Mouse (Mus musculus) gastrocnemius, postnatal 25 days (tissue): ENCODE measurements around the gene Cwf19l2. TPM values are rescaled to one million over a fixed set of nuclear protein-coding genes. Genes with fewer than 3 reads are reported as not detected.
"Not testable (repeated sequence)": the region's sequence is repeated elsewhere in the genome, so short reads cannot be mapped to it uniquely, and the experiment has no call there.

ENCODE experiments used
- DNase-seq: peaks from one replicate; pipeline ENCODE4 v3.0.0; 2022
- long read RNA-seq, 2 experiments: library from polyadenylated mRNA; stranded (forward); transcript quantifications; one replicate each; pipeline ENCODE4 v2.0.0; 2021
- total RNA-seq, 2 experiments: library from RNA; stranded (reverse); gene quantifications; 1 replicate in 1 of 2; 2 replicates in 1 of 2; pipeline ENCODE4 v1.2.3; 2021

The Cwf19l2 gene
- 10 to 100 TPM; 15.2 to 16.6 TPM for total RNA-seq
- long read RNA-seq, experiment 1, full-length matches to known transcripts = 5 of 7 reads
- long read RNA-seq, experiment 1, partial matches to known transcripts = 2 of 7 reads
- long read RNA-seq, experiment 1, other reads (novel, unspliced or antisense) = 0 of 7 reads
- long read RNA-seq, experiment 2, full-length matches to known transcripts = 22 of 26 reads
- long read RNA-seq, experiment 2, partial matches to known transcripts = 0 of 26 reads
- long read RNA-seq, experiment 2, other reads (novel, unspliced or antisense) = 4 of 26 reads

DNA sequence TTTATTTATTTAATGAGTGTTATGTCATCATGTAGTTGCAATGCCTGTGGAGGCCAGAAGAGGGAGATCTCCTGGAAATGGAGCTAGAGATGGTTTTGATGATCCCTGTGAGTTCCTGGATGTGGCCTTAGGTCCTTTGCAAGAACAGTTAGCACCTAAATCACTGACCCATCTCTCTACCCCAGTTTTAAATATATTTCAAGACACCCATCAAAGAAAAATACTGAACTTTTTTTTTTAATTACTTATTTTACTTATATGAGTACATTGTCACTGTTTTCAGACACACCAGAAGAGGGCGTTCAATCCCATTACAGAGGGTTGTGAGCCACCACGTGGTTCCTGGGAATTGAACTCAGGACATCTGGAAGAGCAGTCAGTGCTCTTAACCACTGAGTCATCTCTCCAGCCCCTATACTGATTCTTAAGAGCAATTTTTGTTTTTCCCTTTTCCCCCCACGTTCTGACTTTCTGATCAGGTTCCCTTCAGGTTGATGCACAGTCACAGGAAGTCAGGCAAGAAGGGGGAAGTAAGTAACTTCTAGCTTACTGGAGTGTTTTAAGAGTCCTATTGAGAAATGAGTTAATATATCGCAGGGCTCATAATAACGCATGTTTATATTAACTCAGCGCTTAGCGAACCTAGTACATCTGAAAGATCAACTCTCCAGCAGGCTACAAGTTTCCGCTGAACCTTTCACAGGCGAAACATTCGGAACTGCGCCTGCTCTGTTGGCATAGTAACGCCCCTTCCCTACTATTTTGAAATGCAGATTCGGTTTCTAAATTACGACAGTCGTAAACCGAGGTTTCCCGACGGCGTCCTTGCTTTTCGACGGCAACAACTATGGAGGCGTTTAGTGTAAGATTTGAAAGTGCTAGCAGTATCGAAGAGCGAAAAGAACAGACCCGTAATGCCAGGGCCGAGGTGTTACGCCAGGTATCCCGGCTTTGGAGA lies at the start of gene Cwf19l2:
TSS of gene Cwf19l2 (plus strand) at position 342 of the 958 bp plus-strand sequence.
- DNase-seq = peak; percentile 76

GRCm38 (mm10) chr9:3376323-3376722 lies 27.1 kb upstream of the Cwf19l2 start:
- not testable (repeated sequence) for DNase-seq

DNA sequence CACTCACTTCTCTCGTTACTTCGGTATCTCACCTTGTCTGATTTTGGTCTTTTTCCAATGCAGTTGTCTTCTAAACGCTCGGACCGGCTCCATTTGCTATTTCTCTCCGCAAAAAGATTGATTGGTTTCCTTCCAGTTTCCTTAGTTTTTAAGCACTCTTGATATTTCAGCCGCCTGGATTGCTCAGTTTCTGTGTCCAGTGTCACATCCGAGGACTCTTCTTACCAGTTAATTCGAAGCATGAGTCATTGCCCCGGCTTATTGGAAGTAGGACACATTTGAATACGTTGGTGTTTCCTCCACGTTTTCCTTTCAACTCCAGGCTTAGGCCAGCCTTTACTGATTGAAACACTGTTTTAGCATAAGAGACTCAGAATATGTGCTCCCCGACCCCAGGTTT lies 980 bp downstream of the Cwf19l2 start:
- DNase-seq = no peak

- not testable (repeated sequence) for DNase-seq
These were observed 36.3 kb downstream of the Cwf19l2 start for GRCm38 (mm10) chr9:3439555-3440300.

DNA sequence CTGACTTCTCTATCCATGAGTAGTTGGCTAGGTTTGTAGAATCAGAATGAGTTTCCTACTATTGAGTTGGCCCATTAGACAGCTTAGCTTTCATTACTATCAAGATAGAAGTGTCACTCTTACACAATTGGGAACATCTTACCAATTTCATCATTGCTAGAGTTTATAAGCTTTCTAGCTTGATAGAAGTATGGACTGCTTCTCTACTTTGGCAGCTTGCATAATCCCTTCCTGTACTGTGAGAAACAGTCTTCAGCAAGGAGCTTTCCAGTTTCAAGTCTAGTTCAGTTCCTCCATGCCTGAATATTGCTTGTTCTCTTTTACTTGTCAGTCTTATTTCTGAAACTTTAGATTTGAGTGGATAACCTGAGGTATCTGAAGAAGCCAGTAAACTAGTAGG lies 68.5 kb downstream of the Cwf19l2 start:
- no peak for DNase-seq

DNA sequence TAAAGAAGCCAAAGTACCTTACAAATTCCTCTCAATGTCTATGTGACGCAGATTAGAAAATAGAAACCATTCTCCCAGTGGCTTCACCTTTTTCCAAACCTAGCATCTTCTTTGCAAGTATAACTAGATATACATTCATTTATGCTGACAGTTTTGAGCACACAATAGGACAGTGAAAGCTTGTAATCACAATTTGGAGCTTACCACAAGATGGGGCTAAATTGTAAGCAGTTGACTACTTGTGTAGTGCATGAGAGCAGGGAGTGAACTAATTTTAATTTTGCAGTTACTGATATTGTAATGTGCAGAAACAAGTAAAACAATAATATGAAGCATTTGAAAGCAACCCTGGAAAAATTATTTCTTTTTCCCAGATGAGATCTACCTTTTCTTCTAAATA lies 115.3 kb downstream of the Cwf19l2 start:
- no peak for DNase-seq

DNA sequence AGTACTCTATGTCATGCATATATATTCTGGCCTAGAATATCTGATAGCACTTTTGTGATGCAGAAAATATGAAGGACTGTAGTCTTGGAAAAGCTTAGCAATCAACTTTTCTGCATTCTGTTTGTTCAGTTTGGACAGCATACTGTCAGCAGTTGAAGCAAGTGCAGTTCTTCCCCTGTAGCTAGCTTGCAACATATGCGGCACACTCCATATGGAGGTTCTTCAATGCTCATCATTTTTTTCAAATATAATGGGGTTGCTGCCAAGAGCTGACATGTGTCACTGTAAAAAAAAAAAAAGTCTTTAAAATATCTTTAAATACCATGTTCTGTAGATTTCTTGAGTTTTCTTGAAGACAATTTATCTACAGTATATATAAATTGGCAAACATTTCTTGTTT lies 115.8 kb downstream of the Cwf19l2 start:
- no peak for DNase-seq

DNA sequence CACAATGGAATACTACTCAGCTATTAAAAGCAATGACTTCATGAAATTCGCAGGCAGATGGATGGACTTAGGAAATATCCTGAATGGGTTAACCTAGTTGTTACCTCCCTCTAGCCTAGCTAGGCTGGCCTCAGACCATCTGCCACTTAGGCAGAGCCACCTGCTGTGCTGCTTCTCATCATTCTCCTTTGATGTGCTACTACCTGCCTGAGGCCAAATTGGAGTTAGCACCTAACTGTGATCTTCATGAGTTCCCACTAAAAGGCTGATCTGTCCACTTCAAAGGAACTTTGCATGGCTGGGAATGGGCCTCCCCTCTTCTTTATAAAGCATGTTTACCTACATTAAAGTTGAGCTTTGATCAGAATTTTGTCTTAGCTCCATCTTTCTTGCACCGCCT lies 117.6 kb downstream of the Cwf19l2 start:
- DNase-seq = no peak

Other genes with a start within 250 kb of the Cwf19l2 start
- gene Alkbh8, start 68.5 kb upstream of the Cwf19l2 start, total RNA-seq = 10 to 100 TPM; 17.4 to 20.7 TPM
- gene Gucy1a2, start 129.2 kb downstream of the Cwf19l2 start, total RNA-seq = 1 to 10 TPM; 4.6 to 5.9 TPM